Mouse (Mus musculus) forebrain, postnatal 0 days (tissue): ENCODE data around the gene Gm32687. TPM values are rescaled to one million over a fixed set of nuclear protein-coding genes. Genes with fewer than 3 reads are reported as not detected.
"Not testable (repeated sequence)": the region's sequence is repeated elsewhere in the genome, so short reads cannot be mapped to it uniquely, and the experiment has no call there.

Source experiments
- ATAC-seq: fragments of 200-750 bp; cut with Nextera tagmentation; 2 replicates; pipeline ENCODE4 v1.8.0; 2017; ENCODE audit warnings: mild to moderate bottlenecking, moderate library complexity
- DNase-seq: peaks from one replicate; pipeline ENCODE4 v3.0.0-alpha.2; 2015
- H3K27ac ChIP-seq: fragments of 300-500 bp; sonication (generic); 2 replicates; pipeline ENCODE4 v1.5.1; 2014; ENCODE audit warnings: low read depth, mild to moderate bottlenecking, antibody characterized with exemption, low read length, moderate library complexity, mixed read lengths
- H3K27me3 ChIP-seq: fragments of 300-500 bp; sonication (generic); 2 replicates; pipeline ENCODE4 v1.6.1; 2014; ENCODE audit warnings: mild to moderate bottlenecking, low read length, mixed read lengths; ENCODE audit not compliant: insufficient read depth
- H3K36me3 ChIP-seq: fragments of 300-500 bp; sonication (generic); 2 replicates; pipeline ENCODE4 v1.6.1; 2014; ENCODE audit warnings: mild to moderate bottlenecking, moderate library complexity; ENCODE audit not compliant: insufficient read depth
- H3K4me1 ChIP-seq: fragments of 300-500 bp; sonication (generic); 2 replicates; pipeline ENCODE4 v1.6.1; 2014; ENCODE audit warnings: antibody characterized with exemption; ENCODE audit not compliant: insufficient read depth
- H3K4me2 ChIP-seq: fragments of 300-500 bp; sonication (generic); 2 replicates; pipeline ENCODE4 v1.6.1; 2014; ENCODE audit warnings: low read depth, mild to moderate bottlenecking, moderate library complexity
- H3K4me3 ChIP-seq: fragments of 300-500 bp; sonication (generic); 2 replicates; pipeline ENCODE4 v1.5.1; 2014; ENCODE audit warnings: low read depth, low read length, mixed read lengths
- H3K9ac ChIP-seq: fragments of 300-500 bp; sonication (generic); 2 replicates; pipeline ENCODE4 v1.6.1; 2014; ENCODE audit warnings: mild to moderate bottlenecking
- H3K9me3 ChIP-seq: fragments of 300-500 bp; sonication (generic); 2 replicates; pipeline ENCODE4 v1.6.1; 2016; ENCODE audit warnings: low read length
- WGBS: fragments of 180-500 bp; shearing (Covaris S2); extraction: QIAGEN DNeasy Blood & Tissue Kit; methylation state at CpG from one replicate; pipeline ENCODE4 v1.1.7; 2014; 5-methylcytosine and 5-hydroxymethylcytosine counted together
- polyA plus RNA-seq: library from polyadenylated mRNA; unstranded; fragments of >200 nt; fragmentation: Nextera tagmentation; extraction: Ambion mirVana; gene quantifications from 2 replicates; pipeline ENCODE4 v1.2.1, GENCODE M21; 2015
- total RNA-seq: library from RNA; depleted of rRNA; stranded (reverse); fragments of >200 nt; gene quantifications from 2 replicates; pipeline ENCODE4 v1.2.3, GENCODE M21; 2014; rRNA removed

The Gm32687 gene
- total RNA-seq: 8.2 and 10.0 TPM in 2 replicates
- polyA plus RNA-seq: 4.0 and 6.1 TPM in 2 replicates

GRCm38 (mm10) chr10:81863409-81864407, at the start of gene Gm32687:
Gene Gm32687, plus strand, starts transcription at chr10:81863934.
- not testable (repeated sequence) for H3K27me3 ChIP-seq, H3K4me2 ChIP-seq, H3K9me3 ChIP-seq, DNase-seq, H3K4me3 ChIP-seq, H3K27ac ChIP-seq, H3K9ac ChIP-seq, H3K36me3 ChIP-seq, H3K4me1 ChIP-seq
- peak; percentile 100 for ATAC-seq
- WGBS: 19% methylated on average over 3 of the region's 49 CpGs

- H3K4me1 ChIP-seq, H3K27me3 ChIP-seq, H3K9ac ChIP-seq, H3K27ac ChIP-seq, H3K4me2 ChIP-seq, H3K9me3 ChIP-seq, DNase-seq, H3K36me3 ChIP-seq, H3K4me3 ChIP-seq: not testable (repeated sequence)
- WGBS: no CpG with 5 or more reads among the region's 18 CpGs
- peak; percentile 53; the same call in 1 of the 2 replicates for ATAC-seq
These were observed 17.5 kb upstream of the Gm32687 start for GRCm38 (mm10) chr10:81846219-81846618.

- not testable (repeated sequence) for H3K4me3 ChIP-seq, H3K9ac ChIP-seq, H3K27me3 ChIP-seq, H3K4me1 ChIP-seq, H3K9me3 ChIP-seq, H3K27ac ChIP-seq, DNase-seq, H3K36me3 ChIP-seq, H3K4me2 ChIP-seq
- no CpG with 5 or more reads among the region's 43 CpGs for WGBS
- peak; percentile 98 for ATAC-seq
These were observed 66.4 kb downstream of the Gm32687 start, which contains the start of gene Zfp781 for GRCm38 (mm10) chr10:81929842-81930743. Gene Zfp781, minus strand, starts transcription at chr10:81930480.

Other genes with a start within 250 kb of the Gm32687 start
- 18.0 and 25.2 TPM in 2 replicates for gene Sirt6, start 236.1 kb upstream of the Gm32687 start, total RNA-seq
- gene Sirt6, start 236.1 kb upstream of the Gm32687 start, polyA plus RNA-seq: 30.8 and 33.4 TPM in 2 replicates
- gene Ankrd24, start 235.4 kb upstream of the Gm32687 start, total RNA-seq: 45.9 and 63.6 TPM in 2 replicates
- 11.4 and 13.0 TPM in 2 replicates for gene Ankrd24, start 235.4 kb upstream of the Gm32687 start, polyA plus RNA-seq
- gene Gm10778, start 214.9 kb upstream of the Gm32687 start, total RNA-seq: 5.9 and 9.5 TPM in 2 replicates
- 2.3 and 3.4 TPM in 2 replicates for gene Gm10778, start 214.9 kb upstream of the Gm32687 start, polyA plus RNA-seq
- 11.3 and 19.1 TPM in 2 replicates for gene Zfp433, start 159.1 kb upstream of the Gm32687 start, total RNA-seq
- 6.6 and 9.1 TPM in 2 replicates for gene Zfp433, start 159.1 kb upstream of the Gm32687 start, polyA plus RNA-seq
- gene Gm3055, start 92.8 kb upstream of the Gm32687 start, total RNA-seq: 27.7 and 37.7 TPM in 2 replicates
- 9.7 and 10.0 TPM in 2 replicates for gene Gm3055, start 92.8 kb upstream of the Gm32687 start, polyA plus RNA-seq
- gene Gm4767, start 51.7 kb upstream of the Gm32687 start, total RNA-seq: 1.9 and 3.5 TPM in 2 replicates
- 1.5 and 2.2 TPM in 2 replicates for gene Gm4767, start 51.7 kb upstream of the Gm32687 start, polyA plus RNA-seq
- 10.5 and 10.9 TPM in 2 replicates for gene Zfp781, start 66.5 kb downstream of the Gm32687 start, total RNA-seq
- 3.8 and 4.9 TPM in 2 replicates for gene Zfp781, start 66.5 kb downstream of the Gm32687 start, polyA plus RNA-seq
- 17.2 TPM in 2 replicates for gene Zfp873, start 184.2 kb downstream of the Gm32687 start, total RNA-seq
- gene Zfp873, start 184.2 kb downstream of the Gm32687 start, polyA plus RNA-seq: 6.7 and 9.6 TPM in 2 replicates
- 10.5 and 12.1 TPM in 2 replicates for gene BC024063, start 219.4 kb downstream of the Gm32687 start, total RNA-seq
- 3.9 TPM in 2 replicates for gene BC024063, start 219.4 kb downstream of the Gm32687 start, polyA plus RNA-seq